Comparison of ENCODE assay signal across 8 mouse cellular contexts in the genomic region with DNA sequence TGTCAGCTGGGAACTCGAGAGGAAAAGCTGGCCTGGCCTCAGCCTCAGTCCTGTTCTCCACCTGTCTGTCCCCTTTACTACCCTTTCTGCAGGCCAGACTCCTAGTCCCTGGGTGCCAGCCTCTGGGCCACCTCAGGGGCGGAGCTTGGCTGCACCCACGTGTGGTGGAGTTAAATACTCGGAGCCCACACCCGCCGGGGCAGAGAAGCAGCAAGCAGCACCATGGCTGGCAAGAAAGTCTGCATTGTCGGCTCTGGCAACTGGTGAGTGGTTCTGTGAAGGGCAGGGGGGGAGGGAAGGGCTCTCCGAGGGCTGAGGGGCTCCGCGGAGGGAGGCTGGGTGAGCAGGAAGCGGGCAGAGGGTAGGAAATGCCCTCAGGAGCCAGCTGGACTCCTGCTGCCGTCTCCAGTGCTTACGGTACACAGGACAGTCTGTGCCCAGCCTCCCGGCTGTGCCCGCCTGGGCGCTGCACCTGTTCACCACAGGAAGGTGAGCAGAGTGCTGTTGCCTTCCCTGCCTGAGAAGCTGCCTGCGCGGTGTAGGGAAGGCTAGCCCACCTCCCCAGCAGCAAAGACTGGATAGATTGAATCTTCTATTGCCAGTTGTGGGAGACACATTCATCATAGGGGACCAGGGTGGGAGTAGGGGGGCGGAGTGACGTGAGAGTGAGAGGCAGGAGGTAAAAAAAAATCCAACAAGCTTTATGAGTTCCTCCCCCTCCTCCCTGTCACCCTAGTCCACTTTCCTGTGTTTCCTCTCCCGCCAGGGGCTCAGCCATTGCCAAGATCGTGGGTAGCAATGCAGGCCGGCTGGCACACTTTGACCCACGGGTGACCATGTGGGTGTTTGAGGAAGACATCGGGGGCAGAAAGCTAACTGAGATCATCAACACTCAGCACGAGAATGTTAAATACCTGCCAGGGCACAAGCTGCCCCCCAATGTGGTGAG. TPM values are rescaled to one million over a fixed set of nuclear protein-coding genes. Genes with fewer than 3 reads are reported as not detected.
DNase-seq lines count a peak whose midpoint lies in the region; ATAC-seq and TF ChIP-seq lines count a peak whose summit lies in the region.

A gene (plus strand): TSS at position 130 of the 949 bp plus-strand sequence.

- peaks cover 16% of the 10 kb centered on the region for H3K4me1 ChIP-seq in hindbrain, embryonic 14.5 days (replicated peaks; ENCODE audit: control insufficient read depth, insufficient read depth, low read length)
- H3K4me1 ChIP-seq in hindbrain, embryonic 11.5 days (replicated peaks; ENCODE audit: control insufficient read depth, insufficient read depth, low read length): no peaks in the 10 kb centered on the region
- peaks cover 2% of the 10 kb centered on the region; the same call in 1 of the 2 replicates for H3K4me1 ChIP-seq in brown adipose tissue, adult 24 weeks (ENCODE audit: control insufficient read depth, insufficient read depth, insufficient read length, low read length)
- H3K4me1 ChIP-seq in kidney, adult 2 months (ENCODE audit: control insufficient read depth, insufficient read depth, low read length): peaks cover 26% of the 10 kb centered on the region
- H3K4me1 ChIP-seq in neural tube, embryonic 14.5 days (ENCODE audit: control insufficient read depth, insufficient read depth, low read length): peaks cover 3% of the 10 kb centered on the region; the same call in 1 of the 2 replicates

- TF ChIP-seq CTCF in kidney, adult 2 months (conservative IDR thresholded peaks at IDR 0.05; ENCODE audit: insufficient read depth, insufficient read length, low read depth, low read length): no peak

- DNase-seq in hindbrain, embryonic 14.5 days (ENCODE audit: low spot score): peak; percentile 35
- no peak for DNase-seq in hindbrain, embryonic 11.5 days (ENCODE audit: low spot score)
- DNase-seq in gastrocnemius, postnatal 14 days: peak; percentile 80
- DNase-seq in kidney, adult 2 months: peak; percentile 90
- DNase-seq in left cerebral cortex, postnatal 4 days: peak; percentile 57
- DNase-seq in urinary bladder, postnatal 10 days (ENCODE audit: low spot score): no peak

- H3K36me3 ChIP-seq in hindbrain, embryonic 14.5 days (replicated peaks; ENCODE audit: control insufficient read depth, insufficient read depth): peaks cover 56% of the 10 kb centered on the region
- H3K36me3 ChIP-seq in hindbrain, embryonic 11.5 days (ENCODE audit: control insufficient read depth, insufficient read depth, low read length): peaks cover 11% of the 10 kb centered on the region
- H3K36me3 ChIP-seq in kidney, adult 2 months (ENCODE audit: control insufficient read depth, insufficient read depth, low read length): no peaks in the 10 kb centered on the region
- peaks cover 31% of the 10 kb centered on the region for H3K36me3 ChIP-seq in neural tube, embryonic 14.5 days (ENCODE audit: control insufficient read depth, insufficient read depth, low read length)

- no peak within 1 kb of the TSS for H3K4me2 ChIP-seq in hindbrain, embryonic 14.5 days (replicated peaks)
- H3K4me2 ChIP-seq in hindbrain, embryonic 11.5 days (replicated peaks; ENCODE audit: low read depth, low read length): no peak within 1 kb of the TSS
- H3K4me2 ChIP-seq in neural tube, embryonic 14.5 days (ENCODE audit: low read depth, low read length): no peak within 1 kb of the TSS

- H3K9me3 ChIP-seq in hindbrain, embryonic 14.5 days (ENCODE audit: control insufficient read depth, low read length): no peaks in the 10 kb centered on the region
- H3K9me3 ChIP-seq in hindbrain, embryonic 11.5 days (ENCODE audit: control insufficient read depth, low read length): no peaks in the 10 kb centered on the region
- H3K9me3 ChIP-seq in neural tube, embryonic 14.5 days (ENCODE audit: control insufficient read depth, low read length): no peaks in the 10 kb centered on the region

- peak within 1 kb of the TSS; percentile 74 for H3K27ac ChIP-seq in hindbrain, embryonic 14.5 days
- no peak within 1 kb of the TSS for H3K27ac ChIP-seq in hindbrain, embryonic 11.5 days (ENCODE audit: low read depth, low read length)
- H3K27ac ChIP-seq in brown adipose tissue, adult 24 weeks (replicated peaks; ENCODE audit: low read depth, low read length): peak within 1 kb of the TSS; percentile 91
- peak within 1 kb of the TSS; percentile 96 for H3K27ac ChIP-seq in kidney, adult 2 months (ENCODE audit: insufficient read depth, low read depth, low read length)
- H3K27ac ChIP-seq in neural tube, embryonic 14.5 days (ENCODE audit: low read depth, low read length): peak within 1 kb of the TSS; percentile 53; the same call in 1 of the 2 replicates

- WGBS in hindbrain, embryonic 14.5 days: 58% methylated on average over 26 of the region's 26 CpGs
- 77% methylated on average over 24 of the region's 26 CpGs for WGBS in hindbrain, embryonic 11.5 days
- WGBS in kidney, adult 2 months: 20% methylated on average over 26 of the region's 26 CpGs
- 59% methylated on average over 26 of the region's 26 CpGs for WGBS in neural tube, embryonic 14.5 days

- H3K27me3 ChIP-seq in hindbrain, embryonic 14.5 days (ENCODE audit: control insufficient read depth, insufficient read depth, low read length): no peaks in the 10 kb centered on the region
- H3K27me3 ChIP-seq in hindbrain, embryonic 11.5 days (ENCODE audit: control insufficient read depth, insufficient read depth, low read length): no peaks in the 10 kb centered on the region
- H3K27me3 ChIP-seq in kidney, adult 2 months (replicated peaks; ENCODE audit: control insufficient read depth, insufficient read depth, low read length): no peaks in the 10 kb centered on the region
- no peaks in the 10 kb centered on the region for H3K27me3 ChIP-seq in neural tube, embryonic 14.5 days (ENCODE audit: control insufficient read depth, insufficient read depth, low read length)

- peak; percentile 83 for TF ChIP-seq POLR2A in kidney, adult 2 months (IDR thresholded peaks at IDR 0.05; ENCODE audit: low read depth, low read length)

- H3K4me3 ChIP-seq in hindbrain, embryonic 14.5 days (replicated peaks; ENCODE audit: low read length): no peak within 1 kb of the TSS
- no peak within 1 kb of the TSS for H3K4me3 ChIP-seq in hindbrain, embryonic 11.5 days (ENCODE audit: low read depth, low read length)
- peak within 1 kb of the TSS; percentile 67 for H3K4me3 ChIP-seq in brown adipose tissue, adult 24 weeks (ENCODE audit: insufficient read depth, low read depth, low read length)
- peak within 1 kb of the TSS; percentile 82 for H3K4me3 ChIP-seq in kidney, adult 2 months (ENCODE audit: insufficient read depth, low read depth, low read length)
- H3K4me3 ChIP-seq in neural tube, embryonic 14.5 days (ENCODE audit: low read depth, low read length): no peak within 1 kb of the TSS

- intact Hi-C loops in gastrocnemius, postnatal 14 days (cut with DNase I; ENCODE audit: low total_unique reads): no loop called here
- intact Hi-C loops in left cerebral cortex, postnatal 4 days (cut with DNase I): loop anchor here (10.0 kb wide), 1 partner anchor 187 kb away; no protein-coding TSS in a partner anchor

- ATAC-seq in hindbrain, embryonic 14.5 days (ENCODE audit: low FRiP score): no peak
- ATAC-seq in hindbrain, embryonic 11.5 days (ENCODE audit: low FRiP score): no peak
- ATAC-seq in neural tube, embryonic 14.5 days (ENCODE audit: low read depth): no peak; the same call in 1 of the 2 replicates

- H3K9ac ChIP-seq in hindbrain, embryonic 14.5 days: no peak within 1 kb of the TSS
- no peak within 1 kb of the TSS for H3K9ac ChIP-seq in hindbrain, embryonic 11.5 days (ENCODE audit: low read depth, low read length)
- no peak within 1 kb of the TSS for H3K9ac ChIP-seq in neural tube, embryonic 14.5 days (replicated peaks; ENCODE audit: low read depth, low read length)

RNA-seq across cellular contexts. Expression of the gene that starts here (rescaled TPM):
- 2.0 and 2.2 TPM in 2 replicates for polyA plus RNA-seq in hindbrain, embryonic 14.5 days (2014; fragmentation: Nextera tagmentation; extraction: Ambion mirVana)
- polyA plus RNA-seq in hindbrain, embryonic 11.5 days (2014; fragmentation: Nextera tagmentation; extraction: Ambion mirVana): 0.25 and 0.36 TPM in 2 replicates
- polyA plus RNA-seq in brown adipose tissue, adult 24 weeks (2012; ENCODE audit: insufficient read depth, insufficient read length, missing spikeins): 4,943 and 5,428 TPM in 2 replicates
- 100 to 1,000 TPM; 487 to 557 TPM for total RNA-seq in gastrocnemius, postnatal 14 days (2021)
- 427 and 506 TPM in 2 replicates for polyA plus RNA-seq in kidney, adult 2 months (2012; rRNA removed)
- 1 to 10 TPM; 6.7 to 6.8 TPM for total RNA-seq in left cerebral cortex, postnatal 4 days (2021)
- 1.2 and 1.3 TPM in 2 replicates for polyA plus RNA-seq in neural tube, embryonic 14.5 days (2014; fragmentation: Nextera tagmentation; extraction: Ambion mirVana)

Comparison
In these comparisons a context has a peak if more than half of its experiments do, and no peak if none do; other contexts are left out.
1. RNA of the gene that starts here (total RNA-seq): 487 to 557 TPM in gastrocnemius, postnatal 14 days; 6.7 to 6.8 TPM in left cerebral cortex, postnatal 4 days; every median in the first group is over 10 times any median in the second.
2. RNA of the gene that starts here (polyA plus RNA-seq): 4,943 to 5,428 TPM in brown adipose tissue, adult 24 weeks and 427 to 506 TPM in kidney, adult 2 months; 2.0 to 2.2 TPM in hindbrain, embryonic 14.5 days, 1.2 to 1.3 TPM in neural tube, embryonic 14.5 days and 0.25 to 0.36 TPM in hindbrain, embryonic 11.5 days; every median in the first group is over 100 times any median in the second.
3. DNase-seq: peak in hindbrain, embryonic 14.5 days (single experiment), gastrocnemius, postnatal 14 days (single experiment), kidney, adult 2 months (single experiment) and left cerebral cortex, postnatal 4 days (single experiment); none in hindbrain, embryonic 11.5 days (single experiment) and urinary bladder, postnatal 10 days (single experiment).
4. H3K4me3 ChIP-seq: peak in brown adipose tissue, adult 24 weeks (single experiment) and kidney, adult 2 months (single experiment); none in hindbrain, embryonic 14.5 days (single experiment), hindbrain, embryonic 11.5 days (single experiment) and neural tube, embryonic 14.5 days (single experiment).